Mouse (Mus musculus): ENCODE data around the gene Gm20696. TPM values are rescaled to one million over a fixed set of nuclear protein-coding genes. Genes with fewer than 3 reads are reported as not detected.

Gm20696 gene
- polyA plus RNA-seq, 1 experiment from 2014 or later, result 4.2 TPM

DNA sequence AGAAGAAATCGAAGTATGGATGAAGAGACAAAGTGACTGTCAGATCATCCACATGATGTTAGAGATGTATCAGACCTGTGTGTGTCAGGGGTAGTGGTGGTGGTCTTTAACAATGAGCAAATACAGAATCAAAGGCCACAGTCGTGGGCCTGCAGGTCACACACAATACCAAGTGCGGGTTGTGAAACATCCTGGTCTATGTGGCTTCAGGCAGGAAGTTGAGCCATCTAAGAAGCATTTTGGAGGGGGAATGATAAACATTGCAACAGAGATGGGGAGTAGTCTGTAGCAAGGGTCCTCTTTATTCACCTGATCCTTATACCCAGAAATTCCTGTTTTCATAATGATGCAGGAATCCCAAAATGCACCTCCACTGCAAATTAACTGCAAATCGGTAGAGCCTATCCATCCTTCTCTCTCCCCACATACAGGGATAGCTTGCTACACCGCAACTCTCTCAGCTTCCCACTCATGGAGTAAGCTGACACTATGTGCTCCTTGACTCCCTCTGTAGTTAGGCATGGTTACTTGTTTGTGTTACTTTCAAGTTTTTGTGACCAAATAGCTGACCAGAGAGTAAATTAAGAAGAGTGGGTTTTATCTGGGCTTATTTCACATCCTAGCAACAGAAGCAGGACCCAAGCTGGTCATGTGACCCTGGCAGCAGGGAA lies 454.8 kb downstream of the Gm20696 start:
- Histone ChIP-seq H3K9ac (no peak overlapping the region), H3K4me2 (no peak overlapping the region), H3K4me1 (peaks cover 5% of the 10 kb centered on the region; the same call in 1 of the 2 replicates), H3K4me3 (no peak overlapping the region), H3K9me3 (no peaks in the 10 kb centered on the region), H3K27me3 (no peaks in the 10 kb centered on the region), H3K27ac (no peak overlapping the region), H3K36me3 (no peaks in the 10 kb centered on the region)
- ATAC-seq (ENCODE audit: insufficient number of reproducible peaks, low FRiP score, low TSS enrichment, low read depth), result no peak
- WGBS, result 84% methylated on average over 5 of the region's 5 CpGs

- Histone ChIP-seq H3K27me3 (no peaks in the 10 kb centered on the region), H3K9ac (no peak overlapping the region), H3K9me3 (no peaks in the 10 kb centered on the region), H3K27ac (no peak overlapping the region), H3K4me3 (no peak overlapping the region), H3K4me2 (no peak overlapping the region), H3K4me1 (peaks cover 17% of the 10 kb centered on the region), H3K36me3 (no peaks in the 10 kb centered on the region)
- ATAC-seq (ENCODE audit: insufficient number of reproducible peaks, low FRiP score, low TSS enrichment, low read depth), result no peak
- 75% methylated on average over 7 of the region's 7 CpGs for WGBS
Observed at GRCm38 (mm10) chr6:99210161-99210560, 456.4 kb downstream of the Gm20696 start.

Small RNA genes lying within 50 kb of the gene (microRNA-seq; reads per million reads assigned to microRNA genes)
- gene Gm22328, result not detected

Other genes with a start within 250 kb of the Gm20696 start
- 119 and 142 TPM in 2 replicates for gene Foxp1, start 144.1 kb downstream of the Gm20696 start, polyA plus RNA-seq (2015; fragmentation: Nextera tagmentation; extraction: Ambion mirVana)
- gene Eif4e3, start within 50 bp of the Gm20696 start, polyA plus RNA-seq (2015; fragmentation: Nextera tagmentation; extraction: Ambion mirVana), result 12.2 and 12.9 TPM in 2 replicates
- 5.0 and 6.5 TPM in 2 replicates for gene Gpr27, start 25.9 kb upstream of the Gm20696 start, polyA plus RNA-seq (2015; fragmentation: Nextera tagmentation; extraction: Ambion mirVana)
- 2.6 and 2.8 TPM in 2 replicates for gene Prok2, start 59.6 kb upstream of the Gm20696 start, polyA plus RNA-seq (2015; fragmentation: Nextera tagmentation; extraction: Ambion mirVana)

Data from limb, embryonic 15.5 days (tissue).